ENCODE assay signal across 17 mouse cellular contexts in genomic region chr11:30102594-30102993, GRCm38 (mm10).
DNase-seq lines count a peak whose midpoint lies in the region; ATAC-seq lines count a peak whose summit lies in the region.
"Had no signal": no experiment of that assay in that cellular context is flagged by ENCODE, and none has a peak within 500 bp of the region (broad histone marks: within the 10 kb centered on the region; RNA-seq: fewer than 3 reads in every experiment).

No protein-coding gene starts in this region.

- no peak overlapping the region for H3K9ac ChIP-seq in intestine, embryonic 15.5 days
- H3K9ac ChIP-seq: hindbrain, embryonic 14.5 days; neural tube, embryonic 12.5 days had no signal

- WGBS in intestine, embryonic 15.5 days, result 85% methylated on average over 2 of the region's 2 CpGs

- H3K9me3 ChIP-seq in intestine, embryonic 15.5 days, result no peaks in the 10 kb centered on the region
- H3K9me3 ChIP-seq: embryonic facial prominence, embryonic 10.5 days; neural tube, embryonic 12.5 days had no signal

- no peak overlapping the region for H3K4me3 ChIP-seq in intestine, embryonic 15.5 days (replicated peaks)
- H3K4me3 ChIP-seq: embryonic facial prominence, embryonic 10.5 days; gastrocnemius, adult 2 months; neural tube, embryonic 12.5 days had no signal

- no peak overlapping the region for H3K4me2 ChIP-seq in intestine, embryonic 15.5 days (replicated peaks)
- H3K4me2 ChIP-seq: heart, embryonic 11.5 days; hindbrain, embryonic 14.5 days; neural tube, embryonic 12.5 days had no signal

- peaks cover 42% of the 10 kb centered on the region for H3K36me3 ChIP-seq in intestine, embryonic 15.5 days

- intact Hi-C loops in left cerebral cortex, postnatal 25 days (cut with DNase I), result loop anchor here (10.0 kb wide), 1 partner anchor 388 kb away; no protein-coding TSS in a partner anchor

- no peaks in the 10 kb centered on the region for H3K4me1 ChIP-seq in intestine, embryonic 15.5 days (replicated peaks)
- H3K4me1 ChIP-seq: embryonic facial prominence, embryonic 10.5 days; neural tube, embryonic 12.5 days had no signal

- DNase-seq in frontal cortex, postnatal 25 days (ENCODE audit: low spot score in 2 of 2), result no peak
- peak; percentile 19 for DNase-seq in layer of hippocampus, adult 9-11 months
- DNase-seq in layer of hippocampus, postnatal 10 days (ENCODE audit: low spot score in 2 of 2), result no peak
- peak; percentile 17 for DNase-seq in lung, postnatal 36 days
- no peak for DNase-seq in lung, postnatal 10 days
- peak; percentile 21 to 84 for DNase-seq in left cerebral cortex, postnatal 25 days (ENCODE audit: low spot score in 2 of 2)
- DNase-seq: adrenal gland, adult 2 months; cerebellum, postnatal 10 days; gastrocnemius, adult 2 months; kidney, adult 8-10 months had no signal

- H3K27ac ChIP-seq in intestine, embryonic 15.5 days, result no peak overlapping the region
- H3K27ac ChIP-seq: embryonic facial prominence, embryonic 10.5 days; gastrocnemius, adult 2 months; hindbrain, embryonic 14.5 days; macrophage; neural tube, embryonic 12.5 days had no signal

- no peaks in the 10 kb centered on the region for H3K27me3 ChIP-seq in intestine, embryonic 15.5 days (replicated peaks)
- H3K27me3 ChIP-seq: neural tube, embryonic 12.5 days had no signal

- peak; percentile 93 for ATAC-seq in frontal cortex, adult (ENCODE audit: low TSS enrichment)
- ATAC-seq in intestine, embryonic 15.5 days, result no peak

Comparison
In these comparisons a context has a peak if more than half of its experiments do, and no peak if none do; other contexts are left out.
1. DNase-seq: peak in layer of hippocampus, adult 9-11 months (single experiment), lung, postnatal 36 days (single experiment) and left cerebral cortex, postnatal 25 days (2 of 2); none in frontal cortex, postnatal 25 days (0 of 2), layer of hippocampus, postnatal 10 days (0 of 2) and lung, postnatal 10 days (single experiment).